Mouse (Mus musculus) bone marrow, adult 2 months (tissue): ENCODE measurements at regions not wholly inside any gene's neighbourhood (a gene's known extent, or its start where the extent isn't known, plus 50 kb on each side); places are given as distances from the start of the nearest gene placed in this dataset.

Experiments used
- CTCF ChIP-seq: fragments of 200-500 bp; IDR thresholded peaks from 2 replicates; pipeline ENCODE4 v1.5.1; 2011; ENCODE audit warnings: low read length, control low read depth; ENCODE audit not compliant: control insufficient read depth, insufficient read depth
- POLR2A ChIP-seq: fragments of 200-500 bp; IDR thresholded peaks from 2 replicates; pipeline ENCODE4 v1.6.1; 2011; ENCODE audit warnings: low read depth, mild to moderate bottlenecking, control low read depth, low read length, borderline replicate concordance; ENCODE audit not compliant: control insufficient read depth

GRCm38 (mm10) chr5:64485856-64486255 lies 317.3 kb upstream of the Klf3 start:
- no peak for TF ChIP-seq CTCF
- no peak for TF ChIP-seq POLR2A
